Mouse (Mus musculus): ENCODE measurements around the gene Vps72.
"Not testable (repeated sequence)": the region's sequence is repeated elsewhere in the genome, so short reads cannot be mapped to it uniquely, and the experiment has no call there.

The Vps72 gene

DNA sequence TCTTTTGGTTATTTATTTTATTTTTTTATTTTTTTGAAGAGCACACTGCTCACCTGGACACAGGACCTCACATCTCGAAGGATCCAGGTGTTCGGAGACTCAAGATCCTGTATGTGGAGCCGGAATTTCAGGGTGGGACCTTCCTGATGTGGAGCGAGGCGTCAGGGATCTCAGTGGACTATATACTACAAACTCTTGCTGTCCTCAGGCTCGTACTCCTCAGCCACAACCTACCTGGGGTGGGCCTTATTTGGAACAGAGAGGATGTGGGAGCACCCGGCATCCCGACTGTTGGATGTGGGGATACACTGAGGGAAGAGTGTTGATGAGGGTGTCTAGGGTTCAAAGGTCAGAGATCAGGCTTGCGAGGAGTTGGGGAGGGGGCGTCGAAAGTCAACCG lies 23.3 kb downstream of the Vps72 start:
- DNase-seq (ENCODE audit: low spot score), result not testable (repeated sequence)

DNA sequence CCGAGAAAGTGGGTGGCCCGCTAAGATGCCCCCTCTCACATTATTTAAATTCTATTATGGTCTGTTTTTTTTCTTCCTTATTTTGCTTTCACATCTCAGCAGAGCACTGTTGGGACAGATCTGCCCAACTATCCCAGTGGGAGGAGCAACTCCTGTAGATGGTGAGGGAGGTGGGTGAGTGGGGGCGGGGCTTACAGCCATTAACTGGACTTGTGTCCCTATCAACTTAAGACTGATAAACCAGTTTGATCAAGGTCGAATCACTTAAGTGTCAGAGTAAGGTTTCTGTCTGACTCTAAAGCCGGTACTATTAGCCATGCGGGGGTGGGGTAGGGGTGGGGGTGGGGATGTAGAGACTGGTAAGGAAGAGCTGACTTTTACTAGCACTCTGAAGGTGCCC lies 24.2 kb downstream of the Vps72 start:
- DNase-seq (ENCODE audit: low spot score), result peak; percentile 40

DNA sequence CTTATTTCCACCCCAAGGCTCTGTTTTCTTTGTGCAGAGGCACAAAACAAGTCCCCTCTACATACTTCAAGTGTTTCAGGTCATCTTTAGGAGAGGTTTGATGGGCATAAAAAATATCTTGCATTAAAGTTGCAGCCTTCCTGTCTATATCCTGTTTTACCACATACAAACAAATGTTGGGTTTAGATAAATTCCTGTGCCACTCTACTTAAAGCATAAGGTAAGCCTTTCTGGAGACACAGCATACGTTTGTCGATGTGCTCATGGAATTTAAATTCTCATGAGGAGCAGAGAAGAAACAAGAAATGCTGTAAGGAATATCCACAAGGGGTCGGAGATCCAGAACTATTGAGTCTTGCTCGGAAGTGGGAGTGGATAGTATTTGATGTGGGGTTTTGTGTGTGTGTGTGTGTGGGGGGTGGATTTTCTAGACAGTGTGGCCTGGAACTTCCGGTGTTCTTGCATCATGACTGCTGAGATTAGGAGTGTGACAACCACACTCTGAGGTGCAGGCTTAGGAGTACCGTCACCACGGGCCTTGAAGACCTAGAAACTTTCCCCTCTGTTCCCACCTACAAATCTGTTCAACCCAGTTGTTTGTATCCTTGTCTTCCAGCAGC lies 24.7 kb downstream of the Vps72 start:
- DNase-seq (ENCODE audit: low spot score), result no peak

DNA sequence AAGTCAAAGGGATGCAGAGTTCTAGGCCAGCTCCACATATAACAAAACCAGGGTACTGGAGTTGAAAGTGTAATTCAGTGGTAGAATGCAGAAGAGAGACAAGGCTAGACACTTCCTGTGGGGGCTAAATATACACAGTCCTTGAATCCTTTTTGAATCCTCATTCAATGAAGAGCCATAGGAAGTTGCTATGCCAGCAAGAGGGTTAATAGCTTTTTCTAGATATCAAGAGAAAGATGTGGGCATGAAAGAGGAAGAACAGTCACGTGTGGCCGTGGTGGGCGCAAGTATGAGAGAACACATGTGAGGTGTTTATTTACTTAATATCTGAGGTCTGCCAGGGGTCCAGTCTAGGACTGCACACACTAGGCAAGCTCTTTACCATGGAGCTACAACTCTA lies 25.5 kb downstream of the Vps72 start:
- no peak for DNase-seq (ENCODE audit: low spot score)

DNA sequence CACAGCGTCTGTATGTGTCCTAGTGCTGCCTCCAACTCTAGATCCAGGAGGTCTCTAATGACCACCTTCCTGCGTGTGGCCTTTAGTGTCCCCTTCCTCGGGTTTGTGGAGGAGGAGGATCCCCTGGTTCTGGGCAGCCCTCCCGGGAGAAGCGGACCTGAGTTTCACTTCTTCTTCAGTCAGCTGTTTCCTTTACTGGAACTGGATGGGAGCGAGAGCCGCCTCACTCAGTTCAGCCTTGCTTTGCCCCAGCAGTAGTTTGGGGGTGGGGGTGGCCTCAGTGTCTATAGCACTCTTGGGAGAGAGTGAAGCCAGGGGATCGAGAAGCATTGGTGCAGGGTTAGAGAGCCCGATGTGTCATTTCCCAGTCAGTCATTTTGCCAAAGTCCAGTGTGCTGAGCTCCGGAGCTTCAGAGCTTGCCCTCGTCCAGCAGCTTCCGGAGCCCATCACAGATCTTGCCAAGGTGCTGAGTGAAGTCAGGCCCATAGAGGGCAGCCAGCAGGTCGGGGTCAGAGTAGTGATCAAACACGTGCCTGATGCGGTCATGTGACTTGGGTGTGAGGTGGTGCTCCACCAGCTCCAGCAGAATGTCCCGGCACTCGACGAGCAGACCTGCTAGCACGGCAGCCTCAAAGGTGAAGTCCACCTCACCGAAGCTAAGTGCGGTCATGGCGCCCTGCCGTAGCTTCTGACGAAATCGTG lies 28.9 kb downstream of the Vps72 start:
- peak; percentile 66 for DNase-seq (ENCODE audit: low spot score)

DNA sequence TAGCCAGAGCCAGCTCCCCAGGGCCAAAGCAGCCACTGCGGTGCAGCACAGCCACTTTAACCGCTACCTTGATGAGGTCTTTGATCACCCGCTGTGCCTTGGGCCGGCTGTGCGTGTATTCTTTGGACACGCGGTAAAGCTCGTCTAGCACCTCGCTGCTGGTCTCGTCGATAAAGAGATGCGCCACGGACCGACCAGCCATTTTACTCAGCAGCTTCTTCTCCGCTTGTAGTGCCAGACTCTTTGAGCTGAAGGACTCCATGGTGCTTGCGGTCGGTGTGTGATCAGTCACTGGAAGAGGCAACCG lies 29.4 kb downstream of the Vps72 start:
- no peak for DNase-seq (ENCODE audit: low spot score)

DNA sequence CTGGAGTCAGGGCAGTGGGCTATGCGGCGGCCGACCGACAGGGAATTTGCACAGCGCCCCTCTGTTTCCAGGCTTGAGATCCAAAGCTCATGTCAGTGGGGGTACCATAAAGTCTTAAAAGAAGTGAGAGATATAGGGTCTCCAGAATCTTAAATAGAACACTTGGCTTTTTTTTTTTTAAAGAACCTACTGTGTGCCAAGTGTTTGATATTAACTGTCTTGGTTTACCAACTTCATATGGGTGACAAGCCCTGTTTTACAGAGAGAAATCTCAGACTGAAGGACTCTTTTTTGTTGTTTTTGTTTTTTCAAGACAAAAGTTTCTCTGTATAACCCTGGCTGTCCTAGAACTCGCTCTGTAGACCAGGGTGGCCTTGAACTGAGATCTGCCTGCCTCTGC lies 30.0 kb downstream of the Vps72 start:
- no peak for DNase-seq (ENCODE audit: low spot score)

DNA sequence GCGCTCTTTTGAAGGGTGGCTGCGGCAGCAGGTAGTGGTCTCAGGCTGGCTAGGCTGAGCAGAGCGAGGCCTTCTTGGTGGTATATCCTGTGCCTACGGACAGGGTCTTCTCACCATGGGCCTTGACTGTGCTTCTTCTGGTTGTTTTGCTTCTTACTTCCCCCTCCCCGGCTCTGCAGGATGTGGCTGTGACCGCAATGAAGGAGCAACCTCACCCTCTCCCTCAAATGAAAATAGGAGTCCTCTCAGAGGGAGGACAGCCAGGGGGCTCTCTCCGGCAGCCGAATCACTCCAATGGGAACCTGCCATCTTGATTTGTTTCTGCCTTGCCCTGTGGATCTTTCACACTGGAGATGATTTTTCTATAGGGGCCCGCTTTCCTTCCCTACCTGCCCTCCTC lies 30.7 kb downstream of the Vps72 start:
- DNase-seq (ENCODE audit: low spot score), result no peak

DNA sequence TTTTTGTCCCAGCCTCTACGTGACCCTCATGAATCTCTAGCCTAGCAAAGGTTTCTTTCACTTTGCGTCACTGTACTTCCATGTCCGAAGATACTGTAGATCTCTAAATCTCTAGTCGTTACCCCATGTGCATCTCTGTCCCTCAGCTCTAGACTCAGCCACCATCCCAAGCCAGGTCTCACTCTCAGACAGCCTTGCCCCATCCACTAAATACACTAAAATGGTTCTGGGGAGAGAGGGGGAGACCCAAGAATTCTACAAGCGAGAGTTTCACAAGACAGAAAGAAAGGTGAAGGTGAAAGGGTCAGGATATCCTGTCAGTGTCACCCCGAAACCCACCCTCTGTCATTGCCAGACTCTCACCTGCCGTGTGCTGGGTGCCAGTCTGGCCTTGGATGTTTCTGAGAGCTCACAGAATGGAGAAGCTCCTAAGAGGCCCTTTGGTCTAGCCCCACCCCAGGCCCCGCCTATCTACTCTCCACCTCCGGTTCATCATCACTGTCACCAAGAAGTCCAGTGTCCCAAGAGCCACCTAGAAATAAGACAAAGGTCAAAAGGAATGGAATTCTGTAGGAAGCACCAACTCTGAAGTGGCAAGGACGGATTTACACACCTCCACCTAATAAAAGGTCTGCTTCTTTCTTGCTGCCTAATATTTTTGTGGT lies 31.3 kb downstream of the Vps72 start, which contains the start of gene Tnfaip8l2:
TSS of gene Tnfaip8l2 (minus strand) at position 409 of the 665 bp plus-strand sequence.
- no peak for DNase-seq (ENCODE audit: low spot score)

DNA sequence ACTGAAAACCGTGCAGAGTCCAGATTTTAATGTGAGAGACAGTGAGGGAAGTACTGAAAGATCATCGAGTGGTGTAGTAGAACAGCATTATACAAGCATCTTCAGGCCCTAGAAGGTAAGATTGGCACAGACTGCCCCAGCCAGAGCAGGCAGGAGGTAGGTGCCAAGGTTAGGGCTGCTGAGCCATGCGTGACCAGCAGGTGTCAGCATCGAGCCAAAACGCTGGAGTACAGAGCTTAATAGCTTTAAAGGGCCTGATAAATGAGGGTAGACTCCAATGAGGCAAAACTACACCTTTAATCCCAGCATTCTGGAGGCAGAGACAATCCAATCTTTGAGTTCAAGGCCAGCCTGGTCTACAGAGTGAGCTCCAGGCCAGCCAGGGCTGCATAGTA lies 31.8 kb downstream of the Vps72 start:
- DNase-seq (ENCODE audit: low spot score), result peak; percentile 62

DNA sequence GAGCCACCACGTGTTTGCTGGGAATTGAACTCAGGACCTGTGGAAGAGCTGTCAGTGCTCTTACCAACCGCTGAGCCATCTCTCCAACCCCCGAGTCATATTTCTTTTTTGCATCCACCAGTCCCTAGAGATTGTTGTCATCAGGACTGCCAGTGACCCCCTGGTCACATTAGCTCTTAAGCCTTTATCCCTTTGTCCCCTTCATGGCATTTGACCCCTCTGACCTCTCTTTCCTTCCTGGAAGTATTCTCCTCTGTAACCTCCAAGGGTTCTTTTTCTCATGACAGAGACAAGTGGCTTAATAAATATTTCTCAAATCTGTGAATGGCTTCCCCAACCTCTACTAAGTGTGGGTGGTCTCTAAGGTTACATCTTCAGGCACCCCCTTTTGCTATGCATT lies 37.1 kb downstream of the Vps72 start:
- DNase-seq (ENCODE audit: low spot score), result no peak

DNA sequence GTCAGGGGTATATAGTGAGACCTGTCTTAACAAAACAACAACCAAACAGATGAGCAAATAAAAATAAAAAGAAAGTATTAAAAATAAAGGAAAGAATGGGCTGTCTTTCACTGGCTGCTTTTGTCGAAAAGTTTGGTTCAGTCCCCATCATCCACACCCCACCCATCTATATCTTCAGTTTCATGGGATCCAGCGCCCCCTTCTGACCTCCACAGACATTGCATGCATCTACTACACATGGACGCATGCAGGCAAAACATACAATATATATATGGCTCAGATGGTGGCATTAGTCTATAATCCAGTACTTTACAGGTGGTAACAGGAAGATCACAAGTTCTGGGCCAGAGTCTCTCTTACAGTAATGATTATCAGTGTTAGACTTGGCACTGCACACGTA lies 43.1 kb downstream of the Vps72 start:
- no peak for DNase-seq (ENCODE audit: low spot score)

DNA sequence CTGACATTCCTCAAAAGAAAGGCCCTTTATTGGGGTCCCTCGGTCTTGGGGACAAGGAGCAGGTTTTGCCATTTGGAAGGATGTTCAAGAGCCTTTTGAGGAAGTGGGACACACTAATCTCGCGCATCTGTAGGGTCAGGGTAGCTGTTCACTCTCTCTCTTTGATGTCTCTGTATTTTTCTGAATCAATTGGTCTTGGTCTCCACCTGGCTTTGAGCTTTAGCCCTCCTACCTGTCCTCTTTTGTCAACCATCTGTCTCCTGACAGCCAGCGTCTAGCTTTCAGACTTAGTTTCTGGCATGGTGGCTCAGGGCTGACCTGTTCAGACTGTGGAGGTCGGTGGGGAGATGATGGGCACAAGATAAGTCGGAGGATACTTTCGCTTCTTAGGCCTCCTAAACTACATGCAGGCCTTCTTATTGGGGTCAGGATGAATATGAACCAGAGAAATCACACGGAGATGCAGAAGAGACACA lies 48.7 kb downstream of the Vps72 start:
- DNase-seq (ENCODE audit: low spot score), result no peak

DNA sequence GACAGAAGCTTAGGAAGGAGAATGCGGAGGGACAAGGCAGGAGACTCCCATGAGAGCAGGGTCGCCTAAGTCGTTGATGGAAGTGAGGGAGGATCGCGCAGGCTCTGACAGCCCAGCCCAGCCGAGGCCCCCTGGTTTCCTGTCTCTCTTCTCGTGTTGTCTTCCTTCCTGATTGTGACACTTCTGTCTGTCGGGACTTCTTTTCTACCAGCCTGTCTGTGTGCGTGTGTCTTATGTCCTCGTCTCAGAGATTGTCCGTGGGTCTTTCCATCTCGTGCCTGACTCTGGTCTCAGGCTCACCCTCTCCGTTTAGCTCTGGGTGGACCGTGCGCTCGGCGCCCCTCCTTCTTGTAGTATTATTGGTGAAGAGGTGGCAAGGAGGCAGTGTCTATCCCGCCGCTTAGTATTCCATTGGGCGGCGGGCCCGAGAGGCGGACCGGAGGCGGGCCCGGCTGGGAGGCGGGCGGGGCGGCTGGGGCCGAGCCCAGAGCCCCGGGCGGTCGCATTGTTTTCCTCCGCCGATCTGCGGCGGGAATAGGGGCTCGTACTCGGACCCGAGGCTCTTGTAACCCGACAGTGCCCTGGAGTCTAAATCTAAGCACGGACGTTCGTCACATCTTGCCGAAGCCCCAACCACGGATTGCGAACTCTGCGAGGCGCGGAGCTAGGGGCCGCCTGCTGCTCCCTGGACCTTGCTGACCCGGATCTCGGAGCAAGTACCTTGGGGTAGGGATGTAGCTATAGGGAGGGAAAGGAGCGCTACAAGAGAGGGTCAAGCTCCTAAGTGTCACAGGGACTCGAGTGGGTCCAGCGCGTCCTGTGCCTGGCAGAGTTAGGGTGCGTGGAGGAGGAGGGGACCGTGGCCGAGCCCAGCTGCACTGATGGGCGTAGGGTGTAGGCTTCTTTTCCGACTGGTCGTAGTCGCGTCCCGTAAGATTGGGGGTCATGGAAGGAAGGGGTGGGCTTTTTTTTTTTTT lies 49.5 kb downstream of the Vps72 start, which contains the start of gene Sema6c:
TSS of gene Sema6c (plus strand) at position 471 of the 977 bp plus-strand sequence.
- peak; percentile 90 for DNase-seq (ENCODE audit: low spot score)

DNA sequence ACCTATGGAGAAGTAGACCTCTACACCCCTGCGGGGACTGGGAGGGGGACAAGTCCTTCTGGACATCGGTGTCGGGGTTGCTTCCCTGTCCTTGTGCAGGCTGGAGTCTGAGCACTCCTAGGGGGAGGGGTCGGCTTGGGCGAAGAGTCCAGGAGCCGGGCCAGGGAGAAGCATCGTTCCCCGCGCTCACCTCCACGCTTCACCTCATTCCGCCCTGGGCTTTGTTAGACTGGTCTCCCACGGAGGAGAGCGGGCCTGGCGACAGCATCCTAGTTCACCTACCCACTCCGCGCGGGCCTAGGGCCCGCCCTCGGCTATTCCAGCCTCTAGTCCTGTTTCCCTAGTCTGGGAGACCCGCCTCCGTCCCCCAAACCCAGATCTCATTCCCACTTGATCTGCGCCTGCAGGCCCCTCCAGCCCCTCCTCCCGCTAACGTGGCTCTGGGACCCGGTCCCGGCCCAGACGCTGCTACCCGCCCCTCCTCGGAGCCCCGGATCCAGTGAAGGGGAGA lies 50.3 kb downstream of the Vps72 start:
- DNase-seq (ENCODE audit: low spot score), result no peak

DNA sequence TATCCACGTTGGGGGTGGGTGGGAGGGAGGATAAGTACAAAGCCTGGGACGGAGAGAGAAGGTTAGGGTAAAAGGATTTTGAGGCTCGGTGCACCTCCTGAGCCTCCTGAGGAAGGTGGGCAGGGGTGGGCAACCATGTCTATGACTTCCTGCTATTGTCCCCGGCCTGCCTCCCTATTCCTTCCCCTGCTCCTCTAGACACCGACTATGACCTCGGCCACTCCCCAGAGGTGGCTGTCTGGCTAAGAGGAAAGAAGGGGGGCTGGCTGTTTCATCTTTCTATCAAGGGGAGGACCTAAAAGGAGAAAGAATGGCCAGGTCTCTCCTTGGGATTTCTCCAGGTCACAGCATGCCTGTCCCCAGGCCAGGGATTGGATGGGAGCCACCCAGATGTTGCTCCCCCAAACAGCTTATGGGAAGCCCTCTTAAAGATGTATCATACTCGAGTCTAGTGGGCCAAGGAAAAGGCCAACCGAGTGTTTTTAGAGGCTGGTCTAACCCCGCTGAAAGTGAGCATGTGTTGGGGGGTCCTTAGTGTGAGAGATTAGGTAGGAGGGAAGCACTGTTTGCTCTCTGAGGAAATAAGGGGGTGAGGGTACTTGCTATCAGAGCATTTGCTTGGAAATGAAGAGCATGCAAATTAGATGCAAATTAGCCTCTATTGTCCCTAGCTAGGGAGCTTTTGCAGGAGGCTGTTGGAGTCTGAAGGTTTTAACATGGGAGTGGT lies 51.0 kb downstream of the Vps72 start:
- no peak for DNase-seq (ENCODE audit: low spot score)

DNA sequence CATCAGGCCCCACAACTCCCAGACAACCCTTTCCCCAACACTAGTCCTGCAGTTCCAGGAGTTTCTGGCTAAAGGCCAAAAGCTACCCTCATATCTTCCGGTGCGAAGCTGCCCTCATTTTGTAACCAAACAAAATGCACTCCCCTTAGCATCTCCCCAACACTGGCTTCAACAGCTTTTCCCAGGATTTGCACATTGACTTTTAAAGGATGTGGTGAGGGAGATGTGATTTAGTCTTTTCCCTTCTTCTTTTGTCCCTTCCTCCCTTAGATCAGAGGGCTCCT lies 51.5 kb downstream of the Vps72 start:
- no peak for DNase-seq (ENCODE audit: low spot score)

DNA sequence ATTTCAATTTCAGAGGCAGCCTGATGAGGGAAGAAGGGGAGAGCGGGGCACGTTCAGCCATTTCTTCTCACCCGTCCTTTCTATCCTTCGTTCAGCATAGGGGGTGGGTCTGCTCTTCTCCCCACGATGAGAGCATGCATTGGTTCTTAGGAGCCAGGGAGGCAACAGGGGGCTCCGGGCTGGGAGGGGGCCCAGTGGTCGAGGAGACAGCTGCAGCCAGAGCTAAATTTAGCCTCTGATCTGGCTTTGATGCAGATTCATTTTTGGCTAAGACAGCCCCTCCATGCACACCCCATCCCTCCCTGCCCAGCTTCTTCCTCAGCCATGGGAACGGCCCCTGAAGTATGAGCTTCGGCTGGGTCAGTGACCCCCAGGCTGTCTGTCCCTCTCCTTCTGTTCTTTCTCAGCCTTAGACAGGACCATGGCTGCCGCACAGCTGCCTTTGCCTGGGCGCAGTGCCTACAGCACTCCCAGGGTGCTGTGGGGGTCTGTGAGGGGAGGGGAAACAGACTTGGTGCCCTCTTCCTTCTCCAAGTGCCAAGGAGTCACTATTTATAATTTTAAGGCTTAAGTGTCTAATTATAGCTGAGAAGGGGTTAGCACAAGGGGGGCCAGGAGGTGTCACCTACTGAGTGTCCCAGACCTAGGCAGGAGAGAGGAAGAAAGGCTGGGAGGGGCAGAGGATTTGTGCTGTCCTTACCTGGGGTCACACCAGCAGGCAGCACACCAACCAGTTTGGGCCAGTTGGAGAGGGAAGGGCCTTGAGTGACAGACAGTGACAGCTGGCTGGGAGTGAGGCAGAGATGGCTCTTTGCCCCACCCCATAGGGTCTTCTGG lies 52.8 kb downstream of the Vps72 start:
- no peak for DNase-seq (ENCODE audit: low spot score)

DNA sequence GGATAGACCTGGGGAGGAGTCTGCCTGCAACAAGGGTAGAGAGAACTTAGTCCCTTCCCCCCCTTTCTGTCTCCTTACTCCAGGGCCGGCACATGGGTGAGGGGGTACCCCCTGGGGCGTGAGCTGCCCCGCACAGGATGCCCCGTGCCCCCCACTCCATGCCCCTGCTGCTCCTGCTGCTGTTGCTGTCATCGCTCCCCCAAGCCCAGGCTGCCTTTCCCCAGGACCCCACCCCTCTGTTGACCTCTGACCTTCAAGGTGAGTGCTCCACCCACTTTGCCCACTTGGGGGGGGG lies 53.4 kb downstream of the Vps72 start:
- no peak for DNase-seq (ENCODE audit: low spot score)

DNA sequence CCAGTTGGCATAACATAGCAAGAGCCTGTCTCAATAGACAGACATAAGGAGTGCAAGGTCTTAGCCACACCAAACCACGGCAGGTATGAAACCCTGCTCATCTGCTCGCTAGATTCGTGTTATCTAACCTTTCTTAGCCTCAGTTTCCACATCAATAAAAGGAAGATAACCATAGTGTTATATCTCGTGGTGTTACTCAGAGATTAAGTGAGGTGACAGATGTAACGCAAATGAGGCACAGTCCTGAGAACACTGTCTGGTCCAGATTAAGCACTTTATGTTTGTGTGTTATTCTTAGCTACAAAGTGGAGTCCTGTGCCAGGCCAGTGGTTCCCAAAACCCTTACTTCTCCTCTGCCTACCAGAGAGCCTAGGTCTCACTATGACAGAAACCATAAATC lies 54.0 kb downstream of the Vps72 start:
- no peak for DNase-seq (ENCODE audit: low spot score)

DNA sequence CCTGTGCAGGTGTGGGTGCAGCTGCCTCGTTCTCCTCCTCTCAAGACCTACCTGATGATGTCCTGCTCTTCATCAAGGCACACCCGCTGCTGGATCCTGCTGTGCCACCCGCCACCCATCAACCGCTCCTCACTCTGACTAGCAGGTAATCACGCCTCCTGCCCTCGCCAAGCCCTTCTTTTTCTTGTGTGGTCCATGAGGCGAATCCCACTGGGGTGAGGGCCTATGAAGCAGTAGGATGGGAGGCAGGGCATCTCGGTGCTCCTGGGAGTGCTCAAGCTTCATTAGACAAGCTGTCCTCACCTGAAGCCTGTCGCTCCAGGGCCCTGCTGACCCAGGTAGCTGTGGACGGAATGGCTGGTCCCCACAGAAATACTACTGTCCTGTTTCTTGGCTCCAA lies 59.2 kb downstream of the Vps72 start:
- no peak for DNase-seq (ENCODE audit: low spot score)
